Mouse (Mus musculus): ENCODE measurements around the gene Gm26741. TPM values are rescaled to one million over a fixed set of nuclear protein-coding genes. Genes with fewer than 3 reads are reported as not detected.

Gm26741 gene
- polyA plus RNA-seq (2014; fragmentation: Illumina TruSeq; extraction: RNeasy Lipid Tissue Mini Kit (QIAGEN cat#74804); ENCODE audit: low read depth, low replicate concordance), result not detected

DNA sequence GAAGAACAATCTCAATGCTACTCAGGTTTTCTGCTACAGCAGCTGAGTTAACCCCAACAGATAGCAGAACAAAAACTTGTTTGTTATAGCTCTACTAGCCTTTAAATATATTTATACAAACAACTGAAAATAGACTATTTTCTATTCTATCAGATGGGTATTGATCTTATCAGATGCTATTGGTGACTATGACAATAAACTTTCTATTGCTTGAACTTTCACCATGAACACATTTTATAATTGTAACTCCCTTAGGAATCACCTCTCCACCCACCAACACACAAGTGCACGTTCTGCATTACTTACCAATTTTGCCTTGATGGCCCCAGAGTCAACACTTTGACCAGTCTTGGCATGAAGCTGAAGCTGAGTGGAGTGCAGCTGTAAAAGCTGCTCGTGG, at the start of gene Gm26741:
TSS of gene Gm26741 (plus strand) at position 301 of the 400 bp plus-strand sequence.

DNA sequence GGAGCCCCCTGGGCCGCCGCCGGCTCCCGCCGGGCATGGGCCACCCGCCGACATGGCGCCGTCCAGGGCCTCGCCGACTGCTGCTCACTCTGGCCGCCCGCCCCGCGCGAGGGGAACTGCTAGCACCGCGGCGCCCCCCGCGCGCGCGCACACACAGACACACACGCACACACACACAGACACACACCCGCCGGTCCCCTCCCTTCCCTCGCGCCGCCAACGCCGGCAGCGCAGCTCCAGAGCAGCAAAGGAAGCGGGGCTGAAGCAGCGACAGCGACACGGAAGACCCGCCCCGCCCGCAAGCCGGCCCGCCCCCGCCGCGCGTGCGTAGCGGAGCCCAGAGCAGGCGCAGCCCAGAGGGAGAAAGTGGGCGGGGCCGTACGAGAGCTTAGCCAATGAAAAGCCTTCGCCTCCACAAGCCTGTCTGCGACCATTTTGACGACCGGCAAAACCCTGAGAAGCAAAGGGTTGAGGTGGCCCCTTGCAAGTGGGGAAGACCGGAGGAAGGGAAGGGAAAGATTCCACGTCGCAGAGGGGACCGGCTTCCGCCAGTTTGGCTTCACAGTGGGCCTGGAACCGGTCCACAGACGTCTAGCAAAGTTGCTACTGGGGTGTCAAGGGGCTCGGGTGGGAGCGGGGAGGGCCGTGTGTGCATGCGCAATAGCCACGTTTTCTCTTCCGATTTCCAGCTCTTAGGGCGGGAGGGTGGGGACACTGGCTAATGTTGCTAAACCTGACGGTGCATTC, 23.5 kb downstream of the Gm26741 start, which contains the start of gene Gopc:
TSS of gene Gopc (minus strand) at position 280 of the 747 bp plus-strand sequence.

DNA sequence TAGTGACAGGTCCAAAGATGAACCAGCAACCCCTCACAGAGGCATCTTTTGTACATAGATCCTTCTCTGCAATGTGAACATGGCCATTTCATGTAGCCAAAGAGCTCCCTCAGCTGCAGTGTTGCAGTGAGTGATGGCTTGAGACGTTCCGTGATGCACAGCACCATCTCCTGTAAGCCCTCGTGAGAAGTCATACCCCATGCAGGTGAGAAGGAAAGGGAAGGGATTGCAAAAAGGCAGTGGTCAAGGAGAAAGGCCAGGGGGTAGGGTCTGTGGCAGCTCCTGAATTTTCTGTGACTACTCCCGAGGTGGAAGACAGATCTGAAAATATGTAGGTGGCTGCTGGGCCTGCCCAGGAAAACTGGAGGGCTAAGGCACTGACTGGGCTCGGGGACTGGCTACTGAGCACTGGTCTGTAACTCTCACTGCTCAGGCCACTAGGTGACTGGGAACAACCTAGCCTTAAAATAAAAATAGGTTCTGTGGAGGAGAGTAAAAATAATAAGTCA, 30.4 kb downstream of the Gm26741 start, which contains the start of gene Nepn:
TSS of gene Nepn (plus strand) at position 51 of the 509 bp plus-strand sequence.

Other genes starting within 250 kb of the Gm26741 start
- gene Ros1, start 163.5 kb upstream of the Gm26741 start, polyA plus RNA-seq (2014; fragmentation: Illumina TruSeq; extraction: RNeasy Lipid Tissue Mini Kit (QIAGEN cat#74804); ENCODE audit: low read depth, low replicate concordance), result 1.0 TPM
- 4.3 TPM for gene Dcbld1, start 125.1 kb upstream of the Gm26741 start, polyA plus RNA-seq (2014; fragmentation: Illumina TruSeq; extraction: RNeasy Lipid Tissue Mini Kit (QIAGEN cat#74804); ENCODE audit: low read depth, low replicate concordance)
- gene Gopc, start 23.4 kb downstream of the Gm26741 start, polyA plus RNA-seq (2014; fragmentation: Illumina TruSeq; extraction: RNeasy Lipid Tissue Mini Kit (QIAGEN cat#74804); ENCODE audit: low read depth, low replicate concordance), result 34.3 TPM
- gene Nepn, start 30.2 kb downstream of the Gm26741 start, polyA plus RNA-seq (2014; fragmentation: Illumina TruSeq; extraction: RNeasy Lipid Tissue Mini Kit (QIAGEN cat#74804); ENCODE audit: low read depth, low replicate concordance), result 0.20 TPM
- gene Nus1, start 58.8 kb downstream of the Gm26741 start, polyA plus RNA-seq (2014; fragmentation: Illumina TruSeq; extraction: RNeasy Lipid Tissue Mini Kit (QIAGEN cat#74804); ENCODE audit: low read depth, low replicate concordance), result 40.9 TPM